Mouse (Mus musculus): Measurements from ENCODE around the gene 1700123O20Rik. TPM values are rescaled to one million over a fixed set of nuclear protein-coding genes. Genes with fewer than 3 reads are reported as not detected.

The 1700123O20Rik gene
- polyA plus RNA-seq, 1 experiment: 47.4 TPM

DNA sequence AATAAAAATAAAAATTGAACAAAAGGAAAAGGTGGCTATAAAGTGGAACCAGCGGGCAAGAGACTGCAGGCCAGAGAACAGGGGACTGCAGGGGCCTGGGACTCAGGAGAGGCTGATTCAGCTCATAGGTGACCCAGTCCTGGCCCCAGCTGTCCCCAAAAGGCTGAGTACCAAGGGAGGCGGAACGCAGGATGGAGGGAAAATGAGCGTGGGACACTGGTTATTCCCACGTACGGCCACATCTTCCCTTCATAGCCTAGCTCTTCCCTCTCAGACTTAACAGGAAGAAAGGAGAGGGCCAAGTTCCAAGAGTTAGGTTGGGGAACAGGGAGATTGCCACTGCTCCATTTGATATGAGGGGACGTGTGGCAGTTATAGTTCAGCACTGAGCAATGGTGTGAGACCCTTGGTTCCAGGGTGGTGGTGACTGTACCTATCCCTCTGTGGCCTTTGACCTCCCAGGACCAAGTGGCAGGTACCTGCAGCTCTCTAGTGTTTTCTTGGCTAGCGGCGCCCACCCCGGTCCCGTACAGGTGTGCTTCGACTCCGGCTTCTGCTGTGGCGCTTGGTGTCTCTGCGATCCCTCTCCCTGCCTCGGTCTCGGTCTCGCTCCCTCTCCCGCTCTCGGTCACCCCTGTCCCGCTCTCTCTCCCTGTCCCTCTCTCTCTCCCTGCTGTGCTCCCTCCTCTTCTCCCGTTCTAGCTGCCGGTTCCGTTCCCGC lies 43.6 kb upstream of the 1700123O20Rik start:
- no peaks in the 10 kb centered on the region; the same call in 1 of the 2 replicates for H3K4me1 ChIP-seq (ENCODE audit: control insufficient read depth, insufficient read depth, insufficient read length, low read length)
- peaks cover 51% of the 10 kb centered on the region for H3K36me3 ChIP-seq (ENCODE audit: control insufficient read depth, insufficient read depth, low read length)
- no peak overlapping the region for H3K27ac ChIP-seq (ENCODE audit: insufficient read depth, low read depth, low read length)
- no peaks in the 10 kb centered on the region for H3K27me3 ChIP-seq (ENCODE audit: control insufficient read depth, insufficient read depth, low read length)
- 91% methylated on average over 25 of the region's 25 CpGs for WGBS
- TF ChIP-seq CTCF (IDR thresholded peaks at IDR 0.05; ENCODE audit: extremely low read depth, insufficient read length, insufficient replicate concordance, low read depth, low read length) (no peak), POLR2A (IDR thresholded peaks at IDR 0.05; ENCODE audit: low read depth, low read length) (no peak)
- no peak overlapping the region for H3K4me3 ChIP-seq (ENCODE audit: low read depth, low read length)

DNA sequence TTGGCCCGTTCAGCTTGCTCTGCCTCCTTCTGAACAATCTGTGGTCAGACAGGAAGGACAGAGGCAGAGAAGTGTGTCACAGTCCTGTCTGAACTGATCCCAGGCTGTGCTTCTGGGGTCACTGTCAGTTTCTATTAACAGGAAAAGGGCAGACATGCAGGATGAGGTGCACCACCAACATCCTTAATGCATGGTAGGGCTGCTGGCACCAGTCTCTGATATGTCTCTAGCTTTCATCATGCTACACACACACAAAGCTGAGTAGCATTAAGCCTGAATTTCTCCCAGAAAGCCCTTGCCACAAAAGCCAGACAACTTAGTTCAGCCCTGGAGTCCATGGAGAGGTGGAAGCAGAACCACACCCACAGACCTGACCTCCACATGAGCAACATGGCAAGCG lies 43.0 kb upstream of the 1700123O20Rik start:
- peaks cover 54% of the 10 kb centered on the region for H3K36me3 ChIP-seq (ENCODE audit: control insufficient read depth, insufficient read depth, low read length)
- H3K4me3 ChIP-seq (ENCODE audit: low read depth, low read length): no peak overlapping the region
- 88% methylated on average over 2 of the region's 2 CpGs for WGBS
- no peak overlapping the region for H3K27ac ChIP-seq (ENCODE audit: insufficient read depth, low read depth, low read length)
- no peaks in the 10 kb centered on the region for H3K27me3 ChIP-seq (ENCODE audit: control insufficient read depth, insufficient read depth, low read length)
- TF ChIP-seq CTCF (IDR thresholded peaks at IDR 0.05; ENCODE audit: extremely low read depth, insufficient read length, insufficient replicate concordance, low read depth, low read length) (no peak), POLR2A (IDR thresholded peaks at IDR 0.05; ENCODE audit: low read depth, low read length) (no peak)
- no peaks in the 10 kb centered on the region; the same call in 1 of the 2 replicates for H3K4me1 ChIP-seq (ENCODE audit: control insufficient read depth, insufficient read depth, insufficient read length, low read length)

DNA sequence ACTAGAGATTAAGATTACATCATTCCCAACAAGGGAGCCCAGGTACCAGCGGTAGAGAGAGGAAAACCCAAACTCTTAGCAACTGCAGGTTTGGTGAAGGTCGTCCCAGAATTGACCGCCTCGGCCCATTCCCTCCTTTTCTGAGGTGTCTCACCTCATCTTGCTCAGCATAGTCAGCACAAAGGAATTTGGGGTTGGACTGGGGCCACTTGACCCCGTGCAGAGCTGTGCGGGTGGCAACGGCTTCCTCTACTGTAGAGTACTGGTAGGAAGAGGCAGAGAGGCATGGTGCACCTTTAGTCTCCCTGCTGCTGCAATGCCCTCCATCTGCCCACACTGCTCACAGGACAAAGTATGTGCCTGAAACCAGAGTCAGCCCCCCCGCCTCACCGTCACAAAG lies 41.7 kb upstream of the 1700123O20Rik start:
- no peak overlapping the region for H3K4me3 ChIP-seq (ENCODE audit: low read depth, low read length)
- WGBS: 89% methylated on average over 9 of the region's 9 CpGs
- H3K36me3 ChIP-seq (ENCODE audit: control insufficient read depth, insufficient read depth, low read length): peaks cover 65% of the 10 kb centered on the region
- H3K4me1 ChIP-seq (ENCODE audit: control insufficient read depth, insufficient read depth, insufficient read length, low read length): no peaks in the 10 kb centered on the region; the same call in 1 of the 2 replicates
- H3K27me3 ChIP-seq (ENCODE audit: control insufficient read depth, insufficient read depth, low read length): no peaks in the 10 kb centered on the region
- no peak for TF ChIP-seq CTCF (IDR thresholded peaks at IDR 0.05; ENCODE audit: extremely low read depth, insufficient read length, insufficient replicate concordance, low read depth, low read length)
- no peak for TF ChIP-seq POLR2A (IDR thresholded peaks at IDR 0.05; ENCODE audit: low read depth, low read length)
- no peak overlapping the region for H3K27ac ChIP-seq (ENCODE audit: insufficient read depth, low read depth, low read length)

DNA sequence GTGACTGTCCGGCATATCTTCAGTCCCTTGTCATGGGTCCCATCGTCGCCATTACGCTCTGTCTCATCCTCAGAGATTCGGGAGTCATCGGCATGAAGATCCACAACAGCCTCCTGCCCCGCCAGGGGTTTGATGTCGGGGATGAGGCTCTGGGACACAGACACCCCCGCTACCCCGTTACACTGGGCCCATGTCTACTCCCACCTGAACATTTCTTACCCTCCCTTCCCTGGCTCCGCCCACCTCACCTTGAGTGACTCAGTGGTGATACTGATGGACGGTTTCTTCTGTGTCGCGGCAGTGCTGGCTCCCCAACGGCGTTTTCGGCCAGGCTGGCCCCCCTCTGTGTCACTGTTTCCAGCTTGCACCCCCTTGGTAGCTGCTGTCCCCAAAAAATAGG lies 39.6 kb upstream of the 1700123O20Rik start:
- no peaks in the 10 kb centered on the region for H3K27me3 ChIP-seq (ENCODE audit: control insufficient read depth, insufficient read depth, low read length)
- no peaks in the 10 kb centered on the region; the same call in 1 of the 2 replicates for H3K4me1 ChIP-seq (ENCODE audit: control insufficient read depth, insufficient read depth, insufficient read length, low read length)
- no peak for TF ChIP-seq POLR2A (IDR thresholded peaks at IDR 0.05; ENCODE audit: low read depth, low read length)
- no peak for TF ChIP-seq CTCF (IDR thresholded peaks at IDR 0.05; ENCODE audit: extremely low read depth, insufficient read length, insufficient replicate concordance, low read depth, low read length)
- no peak overlapping the region for H3K4me3 ChIP-seq (ENCODE audit: low read depth, low read length)
- peaks cover 83% of the 10 kb centered on the region for H3K36me3 ChIP-seq (ENCODE audit: control insufficient read depth, insufficient read depth, low read length)
- no peak overlapping the region for H3K27ac ChIP-seq (ENCODE audit: insufficient read depth, low read depth, low read length)
- WGBS: 91% methylated on average over 17 of the region's 17 CpGs

DNA sequence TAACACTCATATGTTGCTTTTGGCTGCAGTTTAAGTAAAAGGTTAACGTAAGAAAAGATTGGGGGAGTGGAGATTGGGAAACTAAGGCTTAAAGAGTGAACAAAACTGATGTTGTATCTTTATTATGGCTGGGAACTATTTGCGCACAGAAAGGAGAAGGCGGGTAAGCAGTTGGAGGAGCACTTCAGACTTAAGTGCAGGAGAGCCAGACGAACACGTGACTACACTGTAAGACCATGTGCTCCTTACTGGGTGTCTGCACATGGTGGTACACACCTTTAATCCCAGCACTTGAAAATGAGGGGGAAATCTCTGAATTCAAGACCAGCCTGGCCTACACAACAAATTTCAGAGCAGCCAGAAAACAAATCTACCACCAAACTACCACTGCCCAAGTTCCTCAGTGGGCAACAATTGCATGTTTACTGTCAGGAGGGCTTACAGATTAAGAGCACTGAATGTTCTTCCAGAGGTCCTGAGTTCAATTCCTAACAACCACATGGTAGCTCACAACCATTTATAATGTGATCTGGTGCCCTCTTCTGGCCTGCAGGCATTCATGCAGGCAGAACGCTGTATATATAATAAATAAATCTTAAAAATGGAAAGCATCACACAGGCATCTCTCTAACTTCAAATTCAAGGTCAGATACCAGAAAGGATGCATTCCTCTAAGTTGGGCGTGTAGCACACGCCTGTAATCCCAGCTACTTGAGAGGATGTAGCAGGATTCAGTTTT lies 38.9 kb upstream of the 1700123O20Rik start:
- Histone ChIP-seq H3K4me3 (ENCODE audit: low read depth, low read length) (no peak overlapping the region), H3K27ac (ENCODE audit: insufficient read depth, low read depth, low read length) (no peak overlapping the region), H3K36me3 (ENCODE audit: control insufficient read depth, insufficient read depth, low read length) (peaks cover 85% of the 10 kb centered on the region), H3K27me3 (ENCODE audit: control insufficient read depth, insufficient read depth, low read length) (no peaks in the 10 kb centered on the region), H3K4me1 (ENCODE audit: control insufficient read depth, insufficient read depth, insufficient read length, low read length) (no peaks in the 10 kb centered on the region; the same call in 1 of the 2 replicates)
- WGBS: 90% methylated on average over 8 of the region's 8 CpGs
- TF ChIP-seq POLR2A (IDR thresholded peaks at IDR 0.05; ENCODE audit: low read depth, low read length): no peak
- TF ChIP-seq CTCF (IDR thresholded peaks at IDR 0.05; ENCODE audit: extremely low read depth, insufficient read length, insufficient replicate concordance, low read depth, low read length): no peak

DNA sequence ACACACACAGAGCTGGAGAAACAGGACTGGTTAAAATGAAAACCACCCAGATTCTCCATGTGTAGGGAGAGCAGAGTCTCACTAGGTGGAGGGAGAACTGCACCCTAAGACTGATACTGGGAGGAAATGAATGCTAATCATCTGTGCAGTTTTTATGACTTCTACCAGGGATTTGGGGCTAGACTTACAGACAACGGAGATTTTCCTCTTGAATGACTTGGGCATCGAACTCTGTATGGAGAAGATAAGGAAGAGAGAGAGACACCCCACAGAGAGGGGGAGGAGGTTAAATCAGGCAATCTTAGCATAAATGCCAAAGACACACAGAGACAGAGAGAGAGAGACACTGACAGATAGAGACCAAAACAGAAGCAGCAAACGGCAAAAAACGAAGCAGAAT lies 38.1 kb upstream of the 1700123O20Rik start:
- Histone ChIP-seq H3K4me3 (ENCODE audit: low read depth, low read length) (no peak overlapping the region), H3K36me3 (ENCODE audit: control insufficient read depth, insufficient read depth, low read length) (peaks cover 77% of the 10 kb centered on the region), H3K4me1 (ENCODE audit: control insufficient read depth, insufficient read depth, insufficient read length, low read length) (no peaks in the 10 kb centered on the region; the same call in 1 of the 2 replicates), H3K27ac (ENCODE audit: insufficient read depth, low read depth, low read length) (no peak overlapping the region), H3K27me3 (ENCODE audit: control insufficient read depth, insufficient read depth, low read length) (no peaks in the 10 kb centered on the region)
- 73% methylated on average over 4 of the region's 4 CpGs for WGBS
- TF ChIP-seq POLR2A (IDR thresholded peaks at IDR 0.05; ENCODE audit: low read depth, low read length) (no peak), CTCF (IDR thresholded peaks at IDR 0.05; ENCODE audit: extremely low read depth, insufficient read length, insufficient replicate concordance, low read depth, low read length) (no peak)

Measured in small intestine, adult 2 months (tissue).